Mouse (Mus musculus) kidney, postnatal 0 days (tissue): Measurements from ENCODE around the gene Speg. TPM values are rescaled to one million over a fixed set of nuclear protein-coding genes. Genes with fewer than 3 reads are reported as not detected.

Experiments used
- ATAC-seq: fragments of 200-750 bp; cut with Nextera tagmentation; replicated peaks from 2 replicates; pipeline ENCODE4 v1.8.0; 2017; ENCODE audit warnings: low read depth, moderate number of reproducible peaks, moderate TSS enrichment, moderate library complexity; ENCODE audit not compliant: low FRiP score
- DNase-seq: peaks from one replicate; pipeline ENCODE4 v3.0.0-alpha.2; 2016; ENCODE audit warnings: low spot score
- H3K27ac ChIP-seq: fragments of 300-500 bp; sonication (generic); 2 replicates; pipeline ENCODE4 v1.5.1; 2014; ENCODE audit warnings: mild to moderate bottlenecking
- H3K27me3 ChIP-seq: fragments of 300-500 bp; sonication (generic); 2 replicates; pipeline ENCODE4 v1.6.1; 2014; ENCODE audit warnings: low read length, mixed read lengths; ENCODE audit not compliant: insufficient read depth
- H3K36me3 ChIP-seq: fragments of 300-500 bp; sonication (generic); 2 replicates; pipeline ENCODE4 v1.6.1; 2014; ENCODE audit warnings: low read length, mixed read lengths; ENCODE audit not compliant: insufficient read depth
- H3K4me1 ChIP-seq: fragments of 300-500 bp; sonication (generic); replicated peaks from 2 replicates; pipeline ENCODE4 v1.6.1; 2014; ENCODE audit warnings: antibody characterized with exemption, low read length, mixed read lengths; ENCODE audit not compliant: insufficient read depth
- H3K4me2 ChIP-seq: fragments of 300-500 bp; sonication (generic); 2 replicates; pipeline ENCODE4 v1.6.1; 2014; ENCODE audit warnings: mild to moderate bottlenecking, low read length, moderate library complexity, mixed read lengths
- H3K4me3 ChIP-seq: fragments of 300-500 bp; sonication (generic); replicated peaks from 2 replicates; pipeline ENCODE4 v1.5.1; 2014; ENCODE audit warnings: low read depth, low read length
- H3K9ac ChIP-seq: fragments of 300-500 bp; sonication (generic); 2 replicates; pipeline ENCODE4 v1.6.1; 2014; ENCODE audit warnings: low read depth, low read length
- H3K9me3 ChIP-seq: fragments of 300-500 bp; sonication (generic); replicated peaks from 2 replicates; pipeline ENCODE4 v1.6.1; 2016; ENCODE audit warnings: low read length, inconsistent platforms, mixed read lengths
- CTCF ChIP-seq: IDR thresholded peaks from 2 replicates; pipeline ENCODE4 v1.5.1; 2016; ENCODE audit warnings: antibody characterized with exemption, low read depth, mild to moderate bottlenecking, moderate library complexity
- WGBS: fragments of 180-500 bp; shearing (Covaris S2); extraction: QIAGEN DNeasy Blood & Tissue Kit; methylation state at CpG from one replicate; pipeline ENCODE4 v1.1.7; 2014; 5-methylcytosine and 5-hydroxymethylcytosine counted together
- polyA plus RNA-seq: library from polyadenylated mRNA; unstranded; fragments of >200 nt; fragmentation: Nextera tagmentation; extraction: Ambion mirVana; gene quantifications from 2 replicates; pipeline ENCODE4 v1.2.1, GENCODE M21; 2015

Gene Speg
- 40.1 and 44.3 TPM in 2 replicates for polyA plus RNA-seq

DNA sequence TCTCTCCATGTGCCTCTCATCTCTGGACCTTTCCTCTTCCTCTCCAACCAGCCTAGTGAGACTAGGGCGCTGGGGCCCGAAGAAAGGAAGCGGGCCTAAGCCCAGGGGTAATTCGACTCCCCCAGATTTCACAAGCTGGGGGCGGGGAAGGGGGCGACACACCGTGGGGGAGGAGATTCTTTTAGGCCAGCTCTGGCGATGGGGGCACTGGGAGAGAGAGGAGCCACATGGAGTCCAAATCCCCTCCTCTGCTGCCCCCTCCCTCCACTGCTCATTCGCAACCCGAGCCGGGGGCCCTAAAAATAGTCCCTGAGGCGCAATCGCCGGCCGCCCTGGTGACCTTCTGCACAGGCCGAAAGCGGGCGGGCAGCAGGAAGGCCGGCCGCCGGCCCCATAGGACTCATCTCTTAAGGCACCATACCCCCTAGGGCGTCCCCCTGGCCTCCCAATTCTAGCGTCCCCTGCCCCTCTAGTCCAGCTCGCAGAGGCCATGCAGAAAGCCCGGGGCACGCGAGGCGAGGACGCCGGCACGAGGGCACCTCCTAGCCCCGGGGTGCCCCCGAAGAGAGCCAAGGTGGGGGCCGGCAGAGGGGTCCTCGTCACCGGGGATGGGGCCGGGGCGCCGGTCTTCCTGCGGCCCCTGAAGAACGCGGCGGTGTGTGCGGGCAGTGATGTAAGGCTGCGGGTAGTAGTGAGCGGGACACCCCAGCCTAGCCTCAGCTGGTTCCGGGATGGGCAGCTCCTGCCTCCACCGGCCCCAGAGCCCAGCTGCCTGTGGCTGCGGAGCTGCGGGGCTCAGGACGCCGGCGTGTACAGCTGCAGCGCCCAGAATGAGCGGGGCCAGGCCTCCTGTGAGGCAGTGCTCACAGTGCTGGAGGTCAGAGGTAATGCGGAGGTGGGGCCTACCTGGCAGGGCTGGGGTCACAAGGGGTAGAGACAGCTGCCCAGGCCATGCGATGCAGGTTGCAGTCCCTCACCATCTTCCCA, at the start of gene Speg:
Speg (plus strand) TSS at position 348 of the 987 bp plus-strand sequence.
- peak within 1 kb of the TSS; percentile 12 for H3K4me3 ChIP-seq

DNA sequence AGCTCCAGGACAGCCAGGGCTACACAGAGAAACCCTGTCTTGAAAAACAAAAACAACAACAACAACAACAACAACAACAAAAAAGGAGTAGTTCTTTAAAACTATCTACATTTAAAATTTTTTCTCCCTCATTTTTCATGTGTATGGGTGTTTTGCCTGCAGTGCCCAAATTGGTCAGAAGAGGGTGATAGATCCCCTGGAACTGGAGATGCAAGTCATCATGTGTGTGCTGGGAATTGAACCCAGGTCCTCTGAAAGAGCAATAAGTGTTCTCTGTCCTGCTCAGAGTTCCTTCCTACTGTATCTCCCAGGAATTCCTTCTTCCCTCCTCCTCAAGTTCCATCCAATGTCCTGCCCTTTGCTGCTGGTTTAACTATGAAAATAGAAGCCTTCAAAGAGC, 47.6 kb upstream of the Speg start:
- Histone ChIP-seq H3K4me1 (no peaks in the 10 kb centered on the region), H3K27ac (no peak overlapping the region), H3K9ac (no peak overlapping the region), H3K36me3 (no peaks in the 10 kb centered on the region), H3K4me2 (no peak overlapping the region), H3K4me3 (no peak overlapping the region), H3K27me3 (no peaks in the 10 kb centered on the region), H3K9me3 (no peaks in the 10 kb centered on the region)
- TF ChIP-seq CTCF = no peak
- ATAC-seq (no peak), DNase-seq (no peak)

More for the DNA sequence above, at the start of gene Speg:
- Histone ChIP-seq H3K9ac (peak within 1 kb of the TSS; percentile 47; the same call in 1 of the 2 replicates), H3K36me3 (no peaks in the 10 kb centered on the region), H3K4me1 (peaks cover 9% of the 10 kb centered on the region), H3K4me2 (peak within 1 kb of the TSS; percentile 47), H3K27ac (no peak within 1 kb of the TSS), H3K27me3 (peaks cover 10% of the 10 kb centered on the region; the same call in 1 of the 2 replicates), H3K9me3 (no peaks in the 10 kb centered on the region)
- DNase-seq = no peak
- no peak for TF ChIP-seq CTCF
- WGBS = 9% methylated on average over 55 of the region's 57 CpGs
- peak; percentile 47 for ATAC-seq

DNA sequence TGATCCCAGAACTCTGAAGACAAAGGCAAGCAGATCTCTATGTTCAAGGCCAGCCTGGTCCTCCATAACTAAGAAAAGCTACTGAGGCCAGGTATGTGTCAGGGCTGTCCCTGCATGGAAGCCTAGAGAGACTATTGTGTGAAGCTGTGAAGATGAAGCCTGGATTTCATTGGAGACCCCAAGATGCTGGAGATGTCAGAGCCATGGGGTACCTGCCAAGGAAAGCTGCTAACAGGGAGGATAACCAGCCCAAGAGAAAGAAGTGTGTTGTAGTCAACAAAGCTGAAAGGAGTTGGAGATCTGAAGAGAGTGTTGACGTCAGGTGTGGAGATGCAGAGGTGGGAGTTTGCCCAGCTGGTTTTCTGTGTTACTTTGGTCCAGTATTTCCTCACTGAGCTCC, 43.8 kb upstream of the Speg start:
- DNase-seq = no peak
- H3K27me3 ChIP-seq = no peaks in the 10 kb centered on the region
- no peak overlapping the region for H3K4me2 ChIP-seq
- H3K9me3 ChIP-seq = no peaks in the 10 kb centered on the region
- no peaks in the 10 kb centered on the region for H3K4me1 ChIP-seq
- 68% methylated on average over 1 of the region's 1 CpGs for WGBS
- no peaks in the 10 kb centered on the region for H3K36me3 ChIP-seq
- TF ChIP-seq CTCF = no peak
- H3K9ac ChIP-seq = no peak overlapping the region
- no peak overlapping the region for H3K4me3 ChIP-seq
- H3K27ac ChIP-seq = no peak overlapping the region
- no peak for ATAC-seq

DNA sequence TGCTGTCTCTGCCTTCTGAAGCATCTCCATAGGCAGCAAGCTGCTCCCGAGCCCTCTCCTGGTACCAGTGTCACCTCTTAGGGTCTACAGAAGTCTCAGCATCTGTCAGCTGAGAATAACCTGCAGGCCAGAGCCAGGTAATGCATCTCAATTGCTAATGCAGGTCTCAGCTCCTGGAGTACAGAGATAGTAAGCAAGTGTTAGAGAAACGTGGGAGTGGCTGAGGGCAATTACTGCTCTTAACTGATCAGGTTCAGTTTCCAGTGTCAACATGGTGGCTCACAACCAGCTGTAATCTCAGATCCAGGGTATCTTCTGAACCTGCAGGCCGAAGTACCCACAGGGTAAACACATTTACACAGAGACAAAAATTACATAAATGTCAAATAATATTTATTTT, 38.6 kb upstream of the Speg start:
- WGBS = 38% methylated on average over 3 of the region's 3 CpGs
- no peak overlapping the region for H3K4me2 ChIP-seq
- no peaks in the 10 kb centered on the region for H3K9me3 ChIP-seq
- no peaks in the 10 kb centered on the region for H3K27me3 ChIP-seq
- DNase-seq = peak; percentile 42
- H3K9ac ChIP-seq = no peak overlapping the region
- no peak overlapping the region for H3K27ac ChIP-seq
- peaks cover 9% of the 10 kb centered on the region; the same call in 1 of the 2 replicates for H3K4me1 ChIP-seq
- H3K4me3 ChIP-seq = no peak overlapping the region
- TF ChIP-seq CTCF = no peak
- ATAC-seq = no peak
- H3K36me3 ChIP-seq = no peaks in the 10 kb centered on the region

DNA sequence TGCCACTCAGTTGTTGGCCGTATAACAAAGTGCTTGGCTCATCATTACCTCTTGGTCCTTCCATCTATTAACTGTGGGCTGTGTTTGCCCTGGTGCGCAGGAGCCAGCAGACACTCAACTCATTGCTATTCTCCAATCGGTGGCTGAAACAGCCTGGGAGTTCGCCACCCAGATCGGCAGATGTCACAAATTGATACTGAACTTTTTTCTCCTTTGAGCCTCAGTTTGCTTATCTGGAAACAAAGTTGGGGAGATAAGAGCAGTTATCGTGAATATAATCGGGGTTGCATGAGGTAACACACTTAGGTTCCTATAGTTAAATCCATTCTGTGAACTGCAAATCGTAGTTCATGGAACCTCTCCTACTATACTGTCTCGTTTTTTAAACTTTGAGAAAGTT, 38.0 kb upstream of the Speg start:
- H3K36me3 ChIP-seq = no peaks in the 10 kb centered on the region
- no peak for ATAC-seq
- H3K27ac ChIP-seq = no peak overlapping the region
- DNase-seq = no peak
- 54% methylated on average over 9 of the region's 9 CpGs for WGBS
- TF ChIP-seq CTCF = no peak
- H3K9me3 ChIP-seq = no peaks in the 10 kb centered on the region
- no peaks in the 10 kb centered on the region for H3K27me3 ChIP-seq
- H3K4me3 ChIP-seq = no peak overlapping the region
- H3K4me2 ChIP-seq = no peak overlapping the region
- H3K9ac ChIP-seq = no peak overlapping the region
- peaks cover 9% of the 10 kb centered on the region; the same call in 1 of the 2 replicates for H3K4me1 ChIP-seq

DNA sequence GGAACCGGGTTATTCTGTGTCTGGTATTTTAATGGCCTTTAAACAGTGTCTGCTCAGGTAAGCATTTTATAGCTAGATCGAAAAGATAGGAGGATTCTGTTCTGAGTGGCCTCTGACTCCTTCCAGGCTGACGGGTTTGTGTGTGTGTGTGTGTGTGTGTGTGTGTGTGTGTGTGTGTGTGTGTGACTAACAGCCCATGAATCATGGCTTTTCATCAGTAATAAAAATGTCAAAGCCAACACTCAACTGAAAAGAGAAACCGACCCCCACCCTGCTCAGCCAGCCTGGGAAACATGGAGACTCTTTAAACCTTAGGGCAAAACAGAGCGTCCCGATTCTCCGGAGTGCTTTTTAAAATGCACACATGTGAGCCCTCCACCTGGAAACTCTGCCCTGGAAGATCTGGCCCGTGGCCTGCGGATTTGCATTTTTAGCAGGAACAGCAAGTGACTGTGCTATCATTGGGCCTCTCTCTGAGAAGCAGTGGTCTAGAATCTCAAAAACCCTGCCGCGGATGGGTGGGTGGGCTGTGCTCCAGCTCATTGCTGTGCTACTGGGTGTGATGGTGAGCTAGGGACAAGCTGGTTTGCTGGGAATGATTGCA, 36.9 kb upstream of the Speg start:
- Histone ChIP-seq H3K4me1 (peaks cover 9% of the 10 kb centered on the region; the same call in 1 of the 2 replicates), H3K4me2 (no peak overlapping the region), H3K9me3 (no peaks in the 10 kb centered on the region), H3K9ac (no peak overlapping the region), H3K27ac (peak overlapping the region; percentile 60; the same call in 1 of the 2 replicates), H3K27me3 (no peaks in the 10 kb centered on the region), H3K4me3 (no peak overlapping the region), H3K36me3 (no peaks in the 10 kb centered on the region)
- DNase-seq = peak; percentile 65
- 3% methylated on average over 11 of the region's 11 CpGs for WGBS
- TF ChIP-seq CTCF = no peak
- peak; percentile 45; the same call in 1 of the 2 replicates for ATAC-seq
